Mouse (Mus musculus): ENCODE measurements at regions not wholly inside any gene's neighbourhood (a gene's known extent, or its start where the extent isn't known, plus 50 kb on each side); places are given as distances from the start of the nearest gene placed in this dataset.

- DNase-seq (ENCODE audit: low read depth): no peak
Measured at GRCm38 (mm10) chr8:92522519-92522918, 151.6 kb upstream of the Irx6 start.

GRCm38 (mm10) chr8:92529756-92530155 lies 144.3 kb upstream of the Irx6 start:
- no peak for DNase-seq (ENCODE audit: low read depth)

- DNase-seq (ENCODE audit: low read depth): no peak
Measured at GRCm38 (mm10) chr8:92540636-92541035, 133.5 kb upstream of the Irx6 start.

GRCm38 (mm10) chr8:92545347-92546059 lies 128.6 kb upstream of the Irx6 start:
- no peak for DNase-seq (ENCODE audit: low read depth)

GRCm38 (mm10) chr8:92555140-92555539 lies 118.9 kb upstream of the Irx6 start:
- no peak for DNase-seq (ENCODE audit: low read depth)

GRCm38 (mm10) chr8:92555631-92556030 lies 118.5 kb upstream of the Irx6 start:
- DNase-seq (ENCODE audit: low read depth): no peak

- no peak for DNase-seq (ENCODE audit: low read depth)
Measured at GRCm38 (mm10) chr8:92562471-92562870, 111.6 kb upstream of the Irx6 start.

- no peak for DNase-seq (ENCODE audit: low read depth)
Measured at GRCm38 (mm10) chr8:92562962-92563361, 111.1 kb upstream of the Irx6 start.

GRCm38 (mm10) chr8:92569650-92570049 lies 104.4 kb upstream of the Irx6 start:
- DNase-seq (ENCODE audit: low read depth): no peak

GRCm38 (mm10) chr8:92579446-92579845 lies 94.6 kb upstream of the Irx6 start:
- no peak for DNase-seq (ENCODE audit: low read depth)

- no peak for DNase-seq (ENCODE audit: low read depth)
Measured at GRCm38 (mm10) chr8:92581051-92581450, 93.0 kb upstream of the Irx6 start.

- no peak for DNase-seq (ENCODE audit: low read depth)
Measured at GRCm38 (mm10) chr8:92600766-92601165, 73.3 kb upstream of the Irx6 start.

- no peak for DNase-seq (ENCODE audit: low read depth)
Measured at GRCm38 (mm10) chr8:92602973-92603372, 71.1 kb upstream of the Irx6 start.

- no peak for DNase-seq (ENCODE audit: low read depth)
Measured at GRCm38 (mm10) chr8:92605631-92606030, 68.5 kb upstream of the Irx6 start.

- DNase-seq (ENCODE audit: low read depth): no peak
Measured at GRCm38 (mm10) chr8:92607604-92608003, 66.5 kb upstream of the Irx6 start.

- DNase-seq (ENCODE audit: low read depth): no peak
Measured at GRCm38 (mm10) chr8:92609908-92610307, 64.2 kb upstream of the Irx6 start.

GRCm38 (mm10) chr8:92610487-92611059 lies 63.5 kb upstream of the Irx6 start:
- DNase-seq (ENCODE audit: low read depth): no peak

GRCm38 (mm10) chr8:92613486-92613885 lies 60.6 kb upstream of the Irx6 start:
- DNase-seq (ENCODE audit: low read depth): peak; percentile 8

- no peak for DNase-seq (ENCODE audit: low read depth)
Measured at GRCm38 (mm10) chr8:92616341-92617115, 57.6 kb upstream of the Irx6 start.

- no peak for DNase-seq (ENCODE audit: low read depth)
Measured at GRCm38 (mm10) chr8:92618281-92618680, 55.8 kb upstream of the Irx6 start.

Data from c-Kit-positive CD71-negative TER-119-negative erythroid progenitor cells, embryonic 14.5 days (primary cell).